Mouse (Mus musculus): Measurements from ENCODE around the gene Map6.

DNA sequence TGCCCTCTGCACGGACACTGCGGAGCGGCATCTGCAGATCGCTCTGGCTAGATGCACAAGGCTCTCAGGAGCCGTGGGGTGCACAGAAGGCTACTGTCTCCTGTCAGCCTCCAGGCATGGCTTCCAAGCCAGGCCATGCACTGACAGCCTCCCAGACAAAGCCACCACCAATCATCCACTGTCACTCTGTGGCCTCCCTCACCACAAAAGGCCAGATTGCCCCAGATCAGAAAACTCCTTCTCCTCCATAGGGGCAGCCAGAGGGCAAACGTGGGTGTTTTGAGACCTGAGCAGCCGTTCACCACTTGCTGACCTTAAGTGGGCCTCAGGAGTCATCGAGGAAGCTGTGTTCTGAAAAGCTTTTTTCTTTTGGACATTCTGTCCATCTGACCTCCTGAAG is 111.6 kb downstream of the Map6 start:
- TF ChIP-seq CTCF (IDR thresholded peaks at IDR 0.05) = no peak
- no peak for TF ChIP-seq POLR2A (IDR thresholded peaks at IDR 0.05; ENCODE audit: insufficient read depth, low read depth, low read length)
